Mouse (Mus musculus): ENCODE measurements at regions not wholly inside any gene's neighbourhood (a gene's known extent, or its start where the extent isn't known, plus 50 kb on each side); places are given as distances from the start of the nearest gene placed in this dataset.

GRCm38 (mm10) chr3:35222251-35222650, 531.7 kb upstream of the Atp11b start:
- Histone ChIP-seq H3K27ac (ENCODE audit: low read length) (no peak overlapping the region), H3K36me3 (ENCODE audit: control insufficient read depth, insufficient read depth, low read length) (no peaks in the 10 kb centered on the region), H3K4me2 (ENCODE audit: low read depth, low read length) (no peak overlapping the region), H3K9me3 (ENCODE audit: control insufficient read depth, low read length) (no peaks in the 10 kb centered on the region), H3K4me3 (ENCODE audit: low read length) (no peak overlapping the region), H3K4me1 (ENCODE audit: control insufficient read depth, insufficient read depth, low read length) (no peaks in the 10 kb centered on the region), H3K27me3 (replicated peaks; ENCODE audit: control insufficient read depth, insufficient read depth, low read length) (no peaks in the 10 kb centered on the region), H3K9ac (ENCODE audit: low read depth, low read length) (no peak overlapping the region)
- no peak for ATAC-seq
- WGBS, result 41% methylated on average over 2 of the region's 2 CpGs

GRCm38 (mm10) chr3:35225051-35225701, 528.7 kb upstream of the Atp11b start:
- peak; percentile 87 for ATAC-seq
- peak overlapping the region; percentile 22; the same call in 1 of the 2 replicates for H3K4me2 ChIP-seq (ENCODE audit: low read depth, low read length)
- H3K27me3 ChIP-seq (replicated peaks; ENCODE audit: control insufficient read depth, insufficient read depth, low read length), result no peaks in the 10 kb centered on the region
- no peaks in the 10 kb centered on the region for H3K4me1 ChIP-seq (ENCODE audit: control insufficient read depth, insufficient read depth, low read length)
- no peak overlapping the region for H3K27ac ChIP-seq (ENCODE audit: low read length)
- 15% methylated on average over 12 of the region's 12 CpGs for WGBS
- no peak overlapping the region for H3K4me3 ChIP-seq (ENCODE audit: low read length)
- H3K36me3 ChIP-seq (ENCODE audit: control insufficient read depth, insufficient read depth, low read length), result no peaks in the 10 kb centered on the region
- no peak overlapping the region for H3K9ac ChIP-seq (ENCODE audit: low read depth, low read length)
- H3K9me3 ChIP-seq (ENCODE audit: control insufficient read depth, low read length), result no peaks in the 10 kb centered on the region

GRCm38 (mm10) chr3:35225774-35226365, 528.0 kb upstream of the Atp11b start:
- Histone ChIP-seq H3K4me3 (ENCODE audit: low read length) (no peak overlapping the region), H3K4me1 (ENCODE audit: control insufficient read depth, insufficient read depth, low read length) (no peaks in the 10 kb centered on the region), H3K4me2 (ENCODE audit: low read depth, low read length) (0 out of 2 replicates have a peak overlapping the region, but pooled peaks have one; percentile 22), H3K27ac (ENCODE audit: low read length) (no peak overlapping the region), H3K36me3 (ENCODE audit: control insufficient read depth, insufficient read depth, low read length) (no peaks in the 10 kb centered on the region), H3K9me3 (ENCODE audit: control insufficient read depth, low read length) (no peaks in the 10 kb centered on the region), H3K27me3 (replicated peaks; ENCODE audit: control insufficient read depth, insufficient read depth, low read length) (no peaks in the 10 kb centered on the region), H3K9ac (ENCODE audit: low read depth, low read length) (no peak overlapping the region)
- peak; percentile 63 for ATAC-seq
- 43% methylated on average over 3 of the region's 3 CpGs for WGBS

- no peaks in the 10 kb centered on the region for H3K4me1 ChIP-seq (ENCODE audit: control insufficient read depth, insufficient read depth, low read length)
- H3K9me3 ChIP-seq (ENCODE audit: control insufficient read depth, low read length), result no peaks in the 10 kb centered on the region
- no peak overlapping the region for H3K9ac ChIP-seq (ENCODE audit: low read depth, low read length)
- H3K4me2 ChIP-seq (ENCODE audit: low read depth, low read length), result no peak overlapping the region
- 83% methylated on average over 10 of the region's 10 CpGs for WGBS
- no peaks in the 10 kb centered on the region for H3K36me3 ChIP-seq (ENCODE audit: control insufficient read depth, insufficient read depth, low read length)
- no peaks in the 10 kb centered on the region for H3K27me3 ChIP-seq (replicated peaks; ENCODE audit: control insufficient read depth, insufficient read depth, low read length)
- H3K27ac ChIP-seq (ENCODE audit: low read length), result no peak overlapping the region
- no peak overlapping the region for H3K4me3 ChIP-seq (ENCODE audit: low read length)
- ATAC-seq, result no peak
Measured at GRCm38 (mm10) chr3:35231158-35231928, 522.6 kb upstream of the Atp11b start.

GRCm38 (mm10) chr3:35232487-35232886, 521.4 kb upstream of the Atp11b start:
- H3K4me3 ChIP-seq (ENCODE audit: low read length), result no peak overlapping the region
- H3K4me2 ChIP-seq (ENCODE audit: low read depth, low read length), result no peak overlapping the region
- H3K9me3 ChIP-seq (ENCODE audit: control insufficient read depth, low read length), result no peaks in the 10 kb centered on the region
- no peaks in the 10 kb centered on the region for H3K27me3 ChIP-seq (replicated peaks; ENCODE audit: control insufficient read depth, insufficient read depth, low read length)
- no peaks in the 10 kb centered on the region for H3K4me1 ChIP-seq (ENCODE audit: control insufficient read depth, insufficient read depth, low read length)
- 59% methylated on average over 1 of the region's 1 CpGs for WGBS
- no peak overlapping the region for H3K9ac ChIP-seq (ENCODE audit: low read depth, low read length)
- no peak for ATAC-seq
- H3K27ac ChIP-seq (ENCODE audit: low read length), result no peak overlapping the region
- no peaks in the 10 kb centered on the region for H3K36me3 ChIP-seq (ENCODE audit: control insufficient read depth, insufficient read depth, low read length)

- Histone ChIP-seq H3K9ac (ENCODE audit: low read depth, low read length) (no peak overlapping the region), H3K27me3 (replicated peaks; ENCODE audit: control insufficient read depth, insufficient read depth, low read length) (no peaks in the 10 kb centered on the region), H3K4me3 (ENCODE audit: low read length) (no peak overlapping the region), H3K9me3 (ENCODE audit: control insufficient read depth, low read length) (no peaks in the 10 kb centered on the region), H3K36me3 (ENCODE audit: control insufficient read depth, insufficient read depth, low read length) (no peaks in the 10 kb centered on the region), H3K4me1 (ENCODE audit: control insufficient read depth, insufficient read depth, low read length) (no peaks in the 10 kb centered on the region), H3K4me2 (ENCODE audit: low read depth, low read length) (no peak overlapping the region), H3K27ac (ENCODE audit: low read length) (no peak overlapping the region)
- ATAC-seq, result no peak
- WGBS, result 74% methylated on average over 3 of the region's 3 CpGs
Measured at GRCm38 (mm10) chr3:35235066-35235465, 518.8 kb upstream of the Atp11b start.

GRCm38 (mm10) chr3:35235772-35236171, 518.1 kb upstream of the Atp11b start:
- no peak for ATAC-seq
- Histone ChIP-seq H3K9me3 (ENCODE audit: control insufficient read depth, low read length) (no peaks in the 10 kb centered on the region), H3K4me3 (ENCODE audit: low read length) (no peak overlapping the region), H3K4me1 (ENCODE audit: control insufficient read depth, insufficient read depth, low read length) (no peaks in the 10 kb centered on the region), H3K27me3 (replicated peaks; ENCODE audit: control insufficient read depth, insufficient read depth, low read length) (no peaks in the 10 kb centered on the region), H3K4me2 (ENCODE audit: low read depth, low read length) (no peak overlapping the region), H3K27ac (ENCODE audit: low read length) (no peak overlapping the region), H3K36me3 (ENCODE audit: control insufficient read depth, insufficient read depth, low read length) (no peaks in the 10 kb centered on the region), H3K9ac (ENCODE audit: low read depth, low read length) (no peak overlapping the region)
- 47% methylated on average over 5 of the region's 5 CpGs for WGBS

- Histone ChIP-seq H3K9ac (ENCODE audit: low read depth, low read length) (no peak overlapping the region), H3K36me3 (ENCODE audit: control insufficient read depth, insufficient read depth, low read length) (no peaks in the 10 kb centered on the region), H3K27me3 (replicated peaks; ENCODE audit: control insufficient read depth, insufficient read depth, low read length) (no peaks in the 10 kb centered on the region), H3K4me3 (ENCODE audit: low read length) (no peak overlapping the region), H3K27ac (ENCODE audit: low read length) (no peak overlapping the region), H3K4me1 (ENCODE audit: control insufficient read depth, insufficient read depth, low read length) (no peaks in the 10 kb centered on the region), H3K4me2 (ENCODE audit: low read depth, low read length) (no peak overlapping the region), H3K9me3 (ENCODE audit: control insufficient read depth, low read length) (no peaks in the 10 kb centered on the region)
- ATAC-seq, result no peak
- WGBS, result 74% methylated on average over 6 of the region's 6 CpGs
Measured at GRCm38 (mm10) chr3:35237342-35237741, 516.6 kb upstream of the Atp11b start.

GRCm38 (mm10) chr3:35242349-35242748, 511.6 kb upstream of the Atp11b start:
- H3K27ac ChIP-seq (ENCODE audit: low read length), result no peak overlapping the region

More at GRCm38 (mm10) chr3:35242349-35242748, 511.6 kb upstream of the Atp11b start:
- H3K4me1 ChIP-seq (ENCODE audit: control insufficient read depth, insufficient read depth, low read length), result no peaks in the 10 kb centered on the region
- no peaks in the 10 kb centered on the region for H3K36me3 ChIP-seq (ENCODE audit: control insufficient read depth, insufficient read depth, low read length)
- no peaks in the 10 kb centered on the region for H3K9me3 ChIP-seq (ENCODE audit: control insufficient read depth, low read length)
- H3K27me3 ChIP-seq (replicated peaks; ENCODE audit: control insufficient read depth, insufficient read depth, low read length), result no peaks in the 10 kb centered on the region
- H3K9ac ChIP-seq (ENCODE audit: low read depth, low read length), result no peak overlapping the region
- no peak overlapping the region for H3K4me3 ChIP-seq (ENCODE audit: low read length)
- no peak for ATAC-seq
- 37% methylated on average over 6 of the region's 6 CpGs for WGBS
- no peak overlapping the region for H3K4me2 ChIP-seq (ENCODE audit: low read depth, low read length)
